Mouse (Mus musculus) spleen, adult 2 months (tissue): ENCODE results near the gene Hs3st2.

Experiments used
- CTCF ChIP-seq: fragments of 200-500 bp; IDR thresholded peaks from 2 replicates; pipeline ENCODE4 v1.5.1; 2011; ENCODE audit warnings: mild to moderate bottlenecking, inconsistent platforms; ENCODE audit not compliant: insufficient read depth, insufficient read length, insufficient replicate concordance; ENCODE audit errors: extremely low read depth
- POLR2A ChIP-seq: fragments of 200-500 bp; IDR thresholded peaks from 2 replicates; pipeline ENCODE4 v1.6.1; 2011; ENCODE audit warnings: low read depth, low read length, inconsistent platforms

DNA sequence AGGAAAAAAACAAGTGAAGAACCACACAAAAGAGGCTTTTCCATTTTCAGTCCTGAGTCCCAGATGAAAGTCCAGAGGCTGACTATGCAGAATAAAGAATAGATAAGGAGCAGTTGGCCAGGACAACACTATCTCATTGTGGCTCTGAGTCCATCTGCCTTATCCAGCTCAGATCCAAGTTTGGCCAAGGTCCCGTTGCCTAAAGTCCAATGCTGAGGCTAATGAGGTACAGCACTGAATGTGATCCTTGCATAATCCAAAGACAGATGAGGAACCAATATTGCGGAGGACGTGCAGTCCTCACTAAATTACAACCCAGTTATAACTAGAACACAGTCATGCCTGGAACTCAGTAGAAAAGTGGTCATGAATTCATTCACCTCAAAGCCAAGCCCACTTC is 130.5 kb downstream of the Hs3st2 start:
- no peak for TF ChIP-seq CTCF
- TF ChIP-seq POLR2A = no peak
